8 mouse cellular contexts compared by ENCODE assay signal in genomic region chr12:116077855-116078366, GRCm38 (mm10). TPM values are rescaled to one million over a fixed set of nuclear protein-coding genes. Genes with fewer than 3 reads are reported as not detected.
A peak's percentile ranks its signal among the peaks of the same experiment; 100 is the strongest.
DNase-seq lines count a peak whose midpoint lies in the region; ATAC-seq and TF ChIP-seq lines count a peak whose summit lies in the region.

No protein-coding gene starts in this region.

- H3K36me3 ChIP-seq in heart, embryonic 10.5 days, result no peaks in the 10 kb centered on the region
- no peaks in the 10 kb centered on the region for H3K36me3 ChIP-seq in E14TG2a.4 (ENCODE audit: insufficient read depth, low read length)

- DNase-seq in heart, embryonic 10.5 days (ENCODE audit: low spot score), result peak; percentile 78
- DNase-seq in heart, postnatal 36 days, result no peak
- DNase-seq in layer of hippocampus, postnatal 14 days (ENCODE audit: low spot score in 2 of 2), result no peak
- no peak for DNase-seq in spleen, adult 18-20 months
- DNase-seq in natural killer cell, adult 2 months (ENCODE audit: low spot score in 2 of 2), result no peak

- H3K27ac ChIP-seq in heart, embryonic 10.5 days, result peak overlapping the region; percentile 71; the same call in 1 of the 2 replicates

- TF ChIP-seq CTCF in E14TG2a.4 (conservative IDR thresholded peaks at IDR 0.05; ENCODE audit: low read length), result no peak

- under 1% methylated on average over 24 of the region's 24 CpGs for WGBS in heart, embryonic 10.5 days

- no peaks in the 10 kb centered on the region for H3K9me3 ChIP-seq in heart, embryonic 10.5 days
- peaks cover 45% of the 10 kb centered on the region for H3K9me3 ChIP-seq in E14TG2a.4 (ENCODE audit: low read length)

- intact Hi-C loops in heart, postnatal 36 days (cut with DNase I), result no loop called here

- H3K27me3 ChIP-seq in heart, embryonic 10.5 days (ENCODE audit: insufficient read depth, poor library complexity, severe bottlenecking), result peaks cover 37% of the 10 kb centered on the region
- H3K27me3 ChIP-seq in E14TG2a.4 (ENCODE audit: insufficient read depth, low read length), result peaks cover 37% of the 10 kb centered on the region

- peak; percentile 10; the same call in 1 of the 2 replicates for ATAC-seq in granulocyte monocyte progenitor cell, adult 5-6 weeks (replicated peaks; ENCODE audit: poor library complexity, severe bottlenecking)
- ATAC-seq in megakaryocyte, adult 5-6 weeks (ENCODE audit: poor library complexity, severe bottlenecking), result 0 out of 2 replicates have a peak, but pooled peaks have one; percentile 2

- peaks cover 9% of the 10 kb centered on the region; the same call in 1 of the 2 replicates for H3K4me1 ChIP-seq in heart, embryonic 10.5 days
- H3K4me1 ChIP-seq in E14TG2a.4 (replicated peaks; ENCODE audit: low read depth, low read length), result peaks cover 3% of the 10 kb centered on the region; the same call in 1 of the 2 replicates

- H3K4me3 ChIP-seq in heart, embryonic 10.5 days, result peak overlapping the region; percentile 65
- peak overlapping the region; percentile 80 for H3K4me3 ChIP-seq in E14TG2a.4 (replicated peaks; ENCODE audit: low read length)

RNA-seq across cellular contexts. Expression of gene Vipr2, which starts 0.4 kb away (rescaled TPM):
- polyA plus RNA-seq in heart, embryonic 10.5 days (2016; fragmentation: Nextera tagmentation; extraction: Ambion mirVana), result 0.55 and 1.8 TPM in 2 replicates
- 1 to 10 TPM; 1.6 to 2.9 TPM for total RNA-seq in heart, postnatal 36 days (2021)
- 1.1 and 3.3 TPM in 2 replicates for total RNA-seq in granulocyte monocyte progenitor cell, adult 5-6 weeks (2014; fragmentation: Nextera tagmentation)
- not detected in 2 replicates for total RNA-seq in granulocyte monocyte progenitor cell, adult 5-6 weeks (2017)
- 0.31 and 1.4 TPM in 2 replicates for total RNA-seq in megakaryocyte, adult 5-6 weeks (2015)
- 0.07 TPM in 1 of 2 replicates, not detected in the other for total RNA-seq in megakaryocyte, adult 5-6 weeks (2017)
- 1 to 10 TPM; 1.8 to 2.2 TPM for total RNA-seq in layer of hippocampus, postnatal 14 days (2021)

RNA-seq across cellular contexts. Expression of gene Zfp386, which starts 30.4 kb away (rescaled TPM):
- 32.0 and 37.4 TPM in 2 replicates for polyA plus RNA-seq in heart, embryonic 10.5 days (2016; fragmentation: Nextera tagmentation; extraction: Ambion mirVana)
- total RNA-seq in heart, postnatal 36 days (2021), result 10 to 100 TPM; 30.2 to 31.3 TPM
- 43.7 and 51.2 TPM in 2 replicates for total RNA-seq in granulocyte monocyte progenitor cell, adult 5-6 weeks (2014; fragmentation: Nextera tagmentation)
- total RNA-seq in granulocyte monocyte progenitor cell, adult 5-6 weeks (2017), result 38.3 and 48.6 TPM in 2 replicates
- total RNA-seq in megakaryocyte, adult 5-6 weeks (2015), result 54.7 and 57.5 TPM in 2 replicates
- 37.5 and 51.5 TPM in 2 replicates for total RNA-seq in megakaryocyte, adult 5-6 weeks (2017)
- total RNA-seq in layer of hippocampus, postnatal 14 days (2021), result 10 to 100 TPM; 37.6 to 43.3 TPM
